Mouse (Mus musculus): ENCODE data around the gene Hdhd3. TPM values are rescaled to one million over a fixed set of nuclear protein-coding genes. Genes with fewer than 3 reads are reported as not detected.

Gene Hdhd3
- polyA plus RNA-seq, 1 experiment from 2014 or later, result 19.1 TPM

GRCm38 (mm10) chr4:62524651-62525488 is 21.6 kb upstream of the Hdhd3 start, which contains the start of the genes Pole3 and 4933430I17Rik:
TSS of gene Pole3 (minus strand) at chr4:62525068.
TSS of gene 4933430I17Rik (plus strand) at chr4:62525369.
- Histone ChIP-seq H3K27me3 (ENCODE audit: control insufficient read depth, insufficient read depth, low read depth, low read length) (no peaks in the 10 kb centered on the region), H3K4me3 (ENCODE audit: low read length) (peak within 1 kb of the TSS; percentile 82), H3K27ac (ENCODE audit: low read length) (peak within 1 kb of the TSS; percentile 97), H3K4me2 (ENCODE audit: low read depth, low read length) (peak within 1 kb of the TSS; percentile 74), H3K4me1 (replicated peaks; ENCODE audit: control insufficient read depth, insufficient read depth, low read length) (peaks cover 7% of the 10 kb centered on the region), H3K9me3 (ENCODE audit: control insufficient read depth, low read length) (no peaks in the 10 kb centered on the region), H3K9ac (ENCODE audit: low read length) (peak within 1 kb of the TSS; percentile 87), H3K36me3 (ENCODE audit: control insufficient read depth, insufficient read depth, low read length) (peaks cover 6% of the 10 kb centered on the region)
- under 1% methylated on average over 50 of the region's 59 CpGs for WGBS
- ATAC-seq (ENCODE audit: low read depth), result peak; percentile 99

- H3K36me3 ChIP-seq (ENCODE audit: control insufficient read depth, insufficient read depth, low read length), result peaks cover 6% of the 10 kb centered on the region
- no peak overlapping the region for H3K4me2 ChIP-seq (ENCODE audit: low read depth, low read length)
- H3K9ac ChIP-seq (ENCODE audit: low read length), result no peak overlapping the region; the same call in 1 of the 2 replicates
- ATAC-seq (ENCODE audit: low read depth), result no peak
- H3K4me1 ChIP-seq (replicated peaks; ENCODE audit: control insufficient read depth, insufficient read depth, low read length), result peaks cover 38% of the 10 kb centered on the region
- no peak overlapping the region for H3K27ac ChIP-seq (ENCODE audit: low read length)
- H3K4me3 ChIP-seq (ENCODE audit: low read length), result no peak overlapping the region
- H3K9me3 ChIP-seq (ENCODE audit: control insufficient read depth, low read length), result no peaks in the 10 kb centered on the region
- no peaks in the 10 kb centered on the region for H3K27me3 ChIP-seq (ENCODE audit: control insufficient read depth, insufficient read depth, low read depth, low read length)
- WGBS, result 81% methylated on average over 2 of the region's 2 CpGs
Measured at GRCm38 (mm10) chr4:62520892-62521400, 17.7 kb upstream of the Hdhd3 start.

- WGBS, result under 1% methylated on average over 37 of the region's 37 CpGs
- peak; percentile 84 for ATAC-seq (ENCODE audit: low read depth)
- H3K27ac ChIP-seq (ENCODE audit: low read length), result peak within 1 kb of the TSS; percentile 95
- peak within 1 kb of the TSS; percentile 89 for H3K9ac ChIP-seq (ENCODE audit: low read length)
- H3K9me3 ChIP-seq (ENCODE audit: control insufficient read depth, low read length), result no peaks in the 10 kb centered on the region
- H3K4me1 ChIP-seq (replicated peaks; ENCODE audit: control insufficient read depth, insufficient read depth, low read length), result peaks cover 47% of the 10 kb centered on the region
- H3K4me3 ChIP-seq (ENCODE audit: low read length), result peak within 1 kb of the TSS; percentile 88
- H3K4me2 ChIP-seq (ENCODE audit: low read depth, low read length), result peak within 1 kb of the TSS; percentile 62
- H3K36me3 ChIP-seq (ENCODE audit: control insufficient read depth, insufficient read depth, low read length), result peaks cover 6% of the 10 kb centered on the region
- H3K27me3 ChIP-seq (ENCODE audit: control insufficient read depth, insufficient read depth, low read depth, low read length), result no peaks in the 10 kb centered on the region
Measured at GRCm38 (mm10) chr4:62519849-62520233, 16.6 kb upstream of the Hdhd3 start, which contains the start of gene Alad. TSS of gene Alad (minus strand) at chr4:62519918.

- peak overlapping the region; percentile 89 for H3K9ac ChIP-seq (ENCODE audit: low read length)
- peak overlapping the region; percentile 95 for H3K27ac ChIP-seq (ENCODE audit: low read length)
- H3K4me2 ChIP-seq (ENCODE audit: low read depth, low read length), result peak overlapping the region; percentile 62
- peaks cover 6% of the 10 kb centered on the region for H3K36me3 ChIP-seq (ENCODE audit: control insufficient read depth, insufficient read depth, low read length)
- peak; percentile 60 for ATAC-seq (ENCODE audit: low read depth)
- H3K9me3 ChIP-seq (ENCODE audit: control insufficient read depth, low read length), result no peaks in the 10 kb centered on the region
- H3K27me3 ChIP-seq (ENCODE audit: control insufficient read depth, insufficient read depth, low read depth, low read length), result no peaks in the 10 kb centered on the region
- WGBS, result under 1% methylated on average over 26 of the region's 26 CpGs
- peaks cover 46% of the 10 kb centered on the region for H3K4me1 ChIP-seq (replicated peaks; ENCODE audit: control insufficient read depth, insufficient read depth, low read length)
- peak overlapping the region; percentile 88 for H3K4me3 ChIP-seq (ENCODE audit: low read length)
Measured at GRCm38 (mm10) chr4:62519122-62519848, 16.0 kb upstream of the Hdhd3 start.

- H3K9ac ChIP-seq (ENCODE audit: low read length), result peak overlapping the region; percentile 89
- H3K4me1 ChIP-seq (replicated peaks; ENCODE audit: control insufficient read depth, insufficient read depth, low read length), result peaks cover 40% of the 10 kb centered on the region
- peak overlapping the region; percentile 88 for H3K4me3 ChIP-seq (ENCODE audit: low read length)
- H3K27me3 ChIP-seq (ENCODE audit: control insufficient read depth, insufficient read depth, low read depth, low read length), result no peaks in the 10 kb centered on the region
- H3K36me3 ChIP-seq (ENCODE audit: control insufficient read depth, insufficient read depth, low read length), result peaks cover 8% of the 10 kb centered on the region
- ATAC-seq (ENCODE audit: low read depth), result peak; percentile 12; the same call in 1 of the 2 replicates
- H3K4me2 ChIP-seq (ENCODE audit: low read depth, low read length), result peak overlapping the region; percentile 62
- peak overlapping the region; percentile 95 for H3K27ac ChIP-seq (ENCODE audit: low read length)
- H3K9me3 ChIP-seq (ENCODE audit: control insufficient read depth, low read length), result no peaks in the 10 kb centered on the region
- WGBS, result 30% methylated on average over 13 of the region's 13 CpGs
Measured at GRCm38 (mm10) chr4:62518416-62519121, 15.3 kb upstream of the Hdhd3 start.

- Histone ChIP-seq H3K4me3 (ENCODE audit: low read length) (peak overlapping the region; percentile 88), H3K4me2 (ENCODE audit: low read depth, low read length) (peak overlapping the region; percentile 62), H3K4me1 (replicated peaks; ENCODE audit: control insufficient read depth, insufficient read depth, low read length) (peaks cover 40% of the 10 kb centered on the region), H3K27ac (ENCODE audit: low read length) (peak overlapping the region; percentile 95), H3K27me3 (ENCODE audit: control insufficient read depth, insufficient read depth, low read depth, low read length) (no peaks in the 10 kb centered on the region), H3K9ac (ENCODE audit: low read length) (peak overlapping the region; percentile 89), H3K36me3 (ENCODE audit: control insufficient read depth, insufficient read depth, low read length) (peaks cover 13% of the 10 kb centered on the region), H3K9me3 (ENCODE audit: control insufficient read depth, low read length) (no peaks in the 10 kb centered on the region)
- ATAC-seq (ENCODE audit: low read depth), result no peak
- WGBS, result 56% methylated on average over 10 of the region's 10 CpGs
Measured at GRCm38 (mm10) chr4:62517538-62518415, 14.5 kb upstream of the Hdhd3 start.

- peak; percentile 12 for ATAC-seq (ENCODE audit: low read depth)
- H3K4me1 ChIP-seq (replicated peaks; ENCODE audit: control insufficient read depth, insufficient read depth, low read length), result peaks cover 40% of the 10 kb centered on the region
- WGBS, result 63% methylated on average over 8 of the region's 8 CpGs
- H3K4me2 ChIP-seq (ENCODE audit: low read depth, low read length), result peak overlapping the region; percentile 62
- H3K27ac ChIP-seq (ENCODE audit: low read length), result peak overlapping the region; percentile 95
- no peak overlapping the region for H3K4me3 ChIP-seq (ENCODE audit: low read length)
- H3K9me3 ChIP-seq (ENCODE audit: control insufficient read depth, low read length), result no peaks in the 10 kb centered on the region
- peaks cover 20% of the 10 kb centered on the region for H3K36me3 ChIP-seq (ENCODE audit: control insufficient read depth, insufficient read depth, low read length)
- peak overlapping the region; percentile 33; the same call in 1 of the 2 replicates for H3K9ac ChIP-seq (ENCODE audit: low read length)
- no peaks in the 10 kb centered on the region for H3K27me3 ChIP-seq (ENCODE audit: control insufficient read depth, insufficient read depth, low read depth, low read length)
Measured at GRCm38 (mm10) chr4:62517046-62517445, 13.8 kb upstream of the Hdhd3 start.

GRCm38 (mm10) chr4:62516579-62516978 is 13.3 kb upstream of the Hdhd3 start:
- ATAC-seq (ENCODE audit: low read depth), result peak; percentile 41
- peak overlapping the region; percentile 95 for H3K27ac ChIP-seq (ENCODE audit: low read length)
- 28% methylated on average over 1 of the region's 1 CpGs for WGBS

More at GRCm38 (mm10) chr4:62516579-62516978, 13.3 kb upstream of the Hdhd3 start:
- Histone ChIP-seq H3K9me3 (ENCODE audit: control insufficient read depth, low read length) (no peaks in the 10 kb centered on the region), H3K4me3 (ENCODE audit: low read length) (no peak overlapping the region; the same call in 1 of the 2 replicates), H3K4me1 (replicated peaks; ENCODE audit: control insufficient read depth, insufficient read depth, low read length) (peaks cover 40% of the 10 kb centered on the region), H3K36me3 (ENCODE audit: control insufficient read depth, insufficient read depth, low read length) (peaks cover 24% of the 10 kb centered on the region), H3K4me2 (ENCODE audit: low read depth, low read length) (peak overlapping the region; percentile 41), H3K27me3 (ENCODE audit: control insufficient read depth, insufficient read depth, low read depth, low read length) (no peaks in the 10 kb centered on the region), H3K9ac (ENCODE audit: low read length) (peak overlapping the region; percentile 46; the same call in 1 of the 2 replicates)
